Mouse (Mus musculus): ENCODE results near the gene Lama5. TPM values are rescaled to one million over a fixed set of nuclear protein-coding genes. Genes with fewer than 3 reads are reported as not detected.

The Lama5 gene
- total RNA-seq, 4 experiments from 2014 or later: 10.8 to 16.5 (median 13.8) TPM

- DNase-seq (ENCODE audit: low spot score in 2 of 2): no peak
Observed at GRCm38 (mm10) chr2:180254436-180255209, 29.0 kb upstream of the Lama5 start.

GRCm38 (mm10) chr2:180251838-180252237 lies 26.2 kb upstream of the Lama5 start:
- no peak for DNase-seq (ENCODE audit: low spot score in 2 of 2)

DNA sequence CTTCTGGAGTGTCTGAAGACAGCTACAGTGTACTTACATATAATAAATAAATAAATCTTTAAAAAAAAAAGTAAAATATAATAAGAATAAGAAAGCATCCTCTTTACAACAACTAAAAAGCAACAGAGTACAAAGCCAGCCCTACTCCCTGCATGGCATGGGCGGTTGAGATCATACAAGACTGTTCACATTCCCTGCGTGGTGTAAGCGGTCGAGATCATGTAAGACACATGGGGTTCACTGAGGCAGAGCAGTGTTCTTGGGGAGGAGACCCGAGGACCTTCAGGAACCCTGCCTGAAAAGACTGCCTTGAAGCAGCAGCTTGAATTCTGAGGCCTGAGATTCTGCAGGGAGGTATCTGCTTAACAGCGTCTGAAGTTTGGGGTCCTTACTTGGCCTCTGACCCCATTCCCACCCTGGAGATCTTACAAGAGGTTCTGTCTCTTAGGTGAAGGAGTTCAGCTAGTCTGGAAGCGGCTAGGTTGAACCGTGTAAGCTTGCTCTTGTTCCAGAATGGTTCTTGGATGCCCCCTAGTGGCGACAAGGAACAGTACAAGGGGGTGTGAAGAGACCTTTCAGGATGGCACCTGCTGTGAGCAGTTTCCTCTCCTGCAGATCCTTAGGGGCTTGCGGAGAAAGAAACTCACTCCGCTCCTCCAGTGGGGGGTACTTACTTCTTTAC lies 25.4 kb upstream of the Lama5 start:
- DNase-seq (ENCODE audit: low spot score in 2 of 2): peak in 1 of 2 experiments; percentile 38

DNA sequence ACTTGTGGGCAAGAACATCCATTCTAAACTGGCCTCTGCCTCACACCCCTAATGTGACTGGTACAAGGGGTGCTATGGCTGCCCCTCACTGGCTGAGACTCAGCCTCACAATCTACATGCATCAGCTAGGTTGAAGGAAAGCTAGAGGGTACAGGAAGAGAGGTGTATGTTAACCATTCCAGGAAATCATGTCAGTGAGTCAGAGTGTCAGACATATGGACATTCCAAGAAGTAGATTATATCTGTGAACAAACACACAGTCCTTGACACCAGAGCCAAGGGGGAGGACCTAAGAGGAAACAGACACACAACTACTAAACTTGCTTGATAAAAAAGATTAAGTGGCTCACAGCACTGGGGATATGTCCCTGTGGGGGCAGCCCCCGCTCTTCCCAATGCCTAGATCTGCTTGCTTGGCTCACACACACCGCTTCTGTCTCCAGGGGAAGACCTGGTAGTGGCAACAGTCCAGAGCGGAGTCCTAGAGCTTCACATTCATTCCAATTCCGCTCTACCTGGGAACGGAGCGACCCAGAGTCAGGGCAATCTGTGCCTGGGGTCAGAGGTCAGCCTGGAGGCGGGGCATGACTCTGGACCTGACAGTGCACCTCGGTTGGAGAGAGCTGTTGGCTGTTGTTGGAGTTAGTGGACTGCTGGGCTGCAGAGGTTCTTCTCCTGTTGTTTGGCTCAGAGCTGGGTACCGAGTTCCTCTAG lies 23.4 kb upstream of the Lama5 start:
- no peak for DNase-seq (ENCODE audit: low spot score in 2 of 2)

DNA sequence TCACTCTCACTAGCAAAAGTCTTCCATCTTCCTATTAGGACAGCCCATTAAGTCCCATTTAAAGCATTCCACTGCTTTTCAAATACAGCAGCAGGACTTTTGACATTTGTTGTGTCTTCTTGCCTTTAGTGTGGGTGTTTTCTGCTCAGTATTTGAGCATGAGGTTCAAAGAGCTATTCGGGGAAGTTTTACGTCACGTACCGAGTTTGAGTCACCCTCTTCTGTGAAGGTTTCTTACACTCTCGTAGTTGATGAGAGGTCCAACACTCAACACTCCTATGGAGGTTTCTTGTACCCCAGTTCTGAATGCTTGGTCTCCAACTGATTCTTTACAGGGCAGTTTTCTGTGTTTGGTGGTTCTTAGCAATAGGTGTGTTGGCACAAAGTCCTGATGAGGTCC lies 22.3 kb upstream of the Lama5 start:
- no peak for DNase-seq (ENCODE audit: low spot score in 2 of 2)

GRCm38 (mm10) chr2:180243108-180243507 lies 17.4 kb upstream of the Lama5 start:
- DNase-seq (ENCODE audit: low spot score in 2 of 2): no peak

DNA sequence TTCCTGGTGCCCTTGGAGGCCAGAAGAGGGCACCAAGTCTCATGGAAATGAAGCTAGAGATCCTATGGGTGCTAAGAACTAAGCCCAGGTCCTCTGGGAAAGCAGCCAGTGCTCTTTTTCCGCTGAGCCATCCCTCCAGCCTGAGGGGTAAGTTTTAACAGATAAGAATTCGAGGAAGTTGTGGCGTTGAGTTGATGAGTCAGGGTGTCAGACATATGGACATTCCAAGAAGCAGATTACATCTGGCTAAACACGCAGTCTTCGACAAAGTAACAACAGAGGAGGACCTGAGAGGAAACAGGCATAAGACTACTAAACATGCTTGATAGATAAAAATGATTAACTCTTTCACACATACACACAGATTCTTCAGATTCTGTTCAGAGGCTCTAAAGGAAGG lies 12.9 kb upstream of the Lama5 start:
- DNase-seq (ENCODE audit: low spot score in 2 of 2): no peak

DNA sequence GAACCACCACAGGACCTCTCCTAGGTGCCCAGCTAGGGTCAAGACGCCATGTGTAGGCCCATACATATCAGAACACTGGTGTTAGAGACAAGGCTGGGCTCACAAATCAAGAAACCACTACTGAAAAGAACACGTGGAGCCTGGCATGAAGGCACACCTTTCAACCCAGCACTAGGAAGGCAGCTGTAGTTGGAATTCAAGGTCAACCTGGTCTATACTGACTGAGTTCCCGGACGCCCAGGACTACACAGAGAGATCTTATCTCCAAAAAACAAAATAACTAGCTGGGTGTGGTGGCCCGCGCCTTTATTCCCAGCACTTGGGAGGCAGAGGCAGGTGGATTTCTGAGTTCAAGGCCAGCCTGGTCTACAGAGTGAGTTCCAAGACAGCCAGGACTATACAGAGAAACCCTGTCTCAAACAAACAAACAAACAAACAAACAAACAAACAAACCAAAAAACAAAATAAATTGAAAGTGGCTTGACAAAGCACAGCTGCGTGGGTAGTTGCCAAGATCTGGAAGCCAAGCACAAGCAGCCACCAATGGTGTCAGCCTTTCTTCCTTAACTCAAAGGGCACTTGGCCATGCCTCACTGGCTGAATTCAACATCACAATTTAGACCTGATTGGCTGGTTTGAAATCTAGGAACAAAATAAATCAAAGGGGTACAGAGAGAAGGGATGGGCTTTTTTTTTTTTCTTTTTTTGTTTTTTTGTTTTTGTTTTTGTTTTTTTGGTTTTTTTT lies 12.1 kb upstream of the Lama5 start:
- DNase-seq (ENCODE audit: low spot score in 2 of 2): no peak

GRCm38 (mm10) chr2:180236930-180237329 lies 11.3 kb upstream of the Lama5 start:
- no peak for DNase-seq (ENCODE audit: low spot score in 2 of 2)

- no peak for DNase-seq (ENCODE audit: low spot score in 2 of 2)
Observed at GRCm38 (mm10) chr2:180236500-180236899, 10.8 kb upstream of the Lama5 start.

DNA sequence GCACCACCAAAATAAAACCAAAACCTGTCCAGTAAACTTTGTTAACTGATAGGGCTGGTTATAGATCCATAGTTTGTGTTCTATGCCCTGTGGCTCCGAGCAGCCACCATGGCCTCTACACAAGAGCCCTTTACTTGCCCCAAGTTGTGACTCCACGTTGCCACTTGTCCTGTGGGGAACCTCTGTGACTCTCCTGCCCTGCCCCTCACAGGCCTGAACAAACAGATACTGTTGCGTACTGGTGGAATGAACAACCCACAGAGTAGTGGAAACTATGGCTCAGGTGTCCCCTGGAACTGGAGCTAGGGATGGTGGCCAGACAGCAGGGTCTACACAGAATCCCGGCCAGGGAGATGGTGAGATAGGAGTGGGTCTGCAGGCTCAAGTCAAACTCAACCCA lies 10.1 kb upstream of the Lama5 start:
- DNase-seq (ENCODE audit: low spot score in 2 of 2): no peak

DNA sequence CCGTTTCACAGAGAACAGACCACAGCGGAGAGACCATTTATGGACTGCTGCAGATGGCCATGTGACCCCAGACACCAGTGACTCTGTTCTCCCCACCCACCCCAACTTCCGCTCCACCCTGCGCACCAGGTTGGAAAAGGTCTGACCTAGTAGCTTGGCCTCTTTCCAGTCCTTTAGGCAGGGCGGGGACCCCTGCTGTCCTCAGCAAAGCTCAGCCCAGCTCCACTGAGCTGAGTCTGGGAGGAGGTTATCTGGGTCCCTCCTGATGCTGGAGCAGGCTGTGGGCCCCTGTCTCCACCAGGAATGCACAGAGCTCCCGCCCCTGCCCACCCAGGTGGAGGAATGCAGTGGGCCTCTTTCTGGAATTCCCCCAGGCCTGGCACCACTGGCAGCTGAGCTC lies 9.3 kb upstream of the Lama5 start:
- DNase-seq (ENCODE audit: low spot score in 2 of 2): no peak

DNA sequence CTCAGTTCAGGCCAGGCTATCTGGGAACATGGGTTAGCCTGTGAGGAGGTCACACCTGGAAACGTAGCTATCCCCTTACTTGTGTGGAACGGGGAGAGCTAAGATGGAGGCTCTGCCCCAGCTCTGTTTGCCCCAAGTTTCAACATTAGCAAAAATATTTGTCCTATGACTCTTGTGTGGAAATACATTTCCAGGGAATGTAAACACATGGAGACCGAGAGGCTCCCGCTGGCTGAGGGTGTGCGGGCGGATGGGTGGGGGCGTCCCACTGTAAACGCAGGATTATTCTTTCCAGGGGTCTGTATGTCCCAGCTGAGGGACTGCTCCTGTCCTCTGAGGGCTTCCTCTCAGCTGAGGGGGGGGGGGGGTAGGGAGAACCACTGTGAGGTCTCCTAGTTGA lies 8.7 kb upstream of the Lama5 start:
- no peak for DNase-seq (ENCODE audit: low spot score in 2 of 2)

- DNase-seq (ENCODE audit: low spot score in 2 of 2): no peak
Observed at GRCm38 (mm10) chr2:180233101-180233904, 7.6 kb upstream of the Lama5 start.

- DNase-seq (ENCODE audit: low spot score in 2 of 2): no peak
Observed at GRCm38 (mm10) chr2:180230482-180230881, 4.8 kb upstream of the Lama5 start.

DNA sequence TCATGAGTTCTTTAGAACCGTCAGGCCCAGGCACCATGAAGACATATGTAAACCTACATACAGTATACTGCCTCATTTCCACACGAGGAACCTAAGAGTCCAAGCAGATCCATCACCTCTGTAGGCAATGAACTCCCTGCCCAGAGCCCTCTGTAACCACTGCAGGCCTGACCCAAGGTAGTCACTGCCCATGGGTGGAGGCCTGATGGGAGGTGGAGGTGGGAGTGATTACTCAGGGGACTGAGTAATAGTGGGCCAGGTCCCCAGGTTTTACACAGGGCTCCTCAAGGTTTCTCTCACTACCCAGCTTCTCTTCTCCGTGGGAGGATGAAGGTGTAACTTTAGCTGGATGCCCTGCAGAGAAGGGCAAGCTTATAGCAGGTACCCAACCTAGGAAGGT lies 3.5 kb upstream of the Lama5 start:
- no peak for DNase-seq (ENCODE audit: low spot score in 2 of 2)

- DNase-seq (ENCODE audit: low spot score in 2 of 2): peak in 1 of 2 experiments; percentile 44
Observed at GRCm38 (mm10) chr2:180228592-180228991, 2.9 kb upstream of the Lama5 start.

GRCm38 (mm10) chr2:180228060-180228458 lies 2.4 kb upstream of the Lama5 start:
- no peak for DNase-seq (ENCODE audit: low spot score in 2 of 2)

DNA sequence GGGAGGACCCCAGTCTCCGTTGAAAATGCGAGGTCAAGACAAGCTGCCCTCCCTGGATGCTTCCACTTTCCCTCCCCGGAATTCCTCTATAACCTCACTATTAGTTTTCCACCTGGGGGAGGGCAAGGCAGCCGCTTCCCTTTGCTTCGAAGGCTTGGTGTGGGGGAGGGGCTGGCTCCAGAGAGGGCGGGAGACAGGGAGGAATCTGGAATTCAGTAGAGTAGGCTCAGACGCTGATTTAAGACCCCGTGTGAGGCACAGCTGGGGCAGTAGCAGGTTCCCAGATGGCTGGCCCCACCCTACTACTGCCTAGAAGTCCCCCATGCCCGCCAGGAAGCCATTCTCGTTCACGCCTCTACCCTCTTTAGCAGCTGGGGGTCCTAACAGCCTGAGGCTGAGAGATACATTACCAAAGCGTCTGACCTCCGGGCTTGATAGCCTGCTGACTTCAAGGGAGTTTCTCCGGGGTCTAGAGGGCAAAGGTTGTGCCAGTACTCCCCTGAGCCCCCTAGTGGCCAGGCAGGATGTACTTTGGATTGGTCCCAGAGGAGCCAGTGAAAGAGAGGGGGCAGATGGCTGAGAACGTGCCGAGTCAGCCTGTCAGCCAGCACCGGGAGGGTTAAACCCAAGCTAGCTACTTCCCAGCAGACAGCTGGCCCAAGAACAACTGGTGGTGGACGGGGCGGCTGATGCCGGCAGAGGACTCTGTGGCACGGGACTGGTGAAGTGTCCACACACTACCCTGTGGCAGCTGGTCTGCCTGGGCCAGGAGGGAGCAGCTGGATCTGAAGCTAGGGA lies 1.8 kb upstream of the Lama5 start:
- DNase-seq (ENCODE audit: low spot score in 2 of 2): peak in 1 of 2 experiments; percentile 49
